Mouse (Mus musculus) stomach, embryonic 14.5 days (tissue): Measurements from ENCODE around the gene Lrmda. TPM values are rescaled to one million over a fixed set of nuclear protein-coding genes. Genes with fewer than 3 reads are reported as not detected.

Source experiments
- ATAC-seq: fragments of 200-750 bp; cut with Nextera tagmentation; 2 replicates; pipeline ENCODE4 v1.8.0; 2017; ENCODE audit warnings: low read depth, moderate TSS enrichment; ENCODE audit not compliant: insufficient number of reproducible peaks, insufficient read depth, low FRiP score
- H3K27ac ChIP-seq: fragments of 300-500 bp; sonication (generic); 2 replicates; pipeline ENCODE4 v1.5.1; 2014; ENCODE audit warnings: mild to moderate bottlenecking, low read length, moderate library complexity, mixed read lengths
- H3K27me3 ChIP-seq: fragments of 300-500 bp; sonication (generic); 2 replicates; pipeline ENCODE4 v1.6.1; 2014; ENCODE audit warnings: low read length, control low read depth, mixed read lengths; ENCODE audit not compliant: control insufficient read depth, insufficient read depth
- H3K36me3 ChIP-seq: fragments of 300-500 bp; sonication (generic); 2 replicates; pipeline ENCODE4 v1.6.1; 2014; ENCODE audit warnings: mild to moderate bottlenecking, control low read depth, low read length, moderate library complexity, mixed read lengths; ENCODE audit not compliant: control insufficient read depth, insufficient read depth
- H3K4me1 ChIP-seq: fragments of 300-500 bp; sonication (generic); 2 replicates; pipeline ENCODE4 v1.6.1; 2014; ENCODE audit warnings: low read length, control low read depth, mixed read lengths; ENCODE audit not compliant: control insufficient read depth, insufficient read depth
- H3K4me2 ChIP-seq: fragments of 300-500 bp; sonication (generic); replicated peaks from 2 replicates; pipeline ENCODE4 v1.6.1; 2014; ENCODE audit warnings: low read depth, low read length, control low read depth
- H3K4me3 ChIP-seq: fragments of 300-500 bp; sonication (generic); 2 replicates; pipeline ENCODE4 v1.5.1; 2014; ENCODE audit warnings: low read depth, low read length, control low read depth
- H3K9ac ChIP-seq: fragments of 300-500 bp; sonication (generic); replicated peaks from 2 replicates; pipeline ENCODE4 v1.6.1; 2014; ENCODE audit warnings: low read depth, mild to moderate bottlenecking, control low read depth, low read length, moderate library complexity, mixed read lengths
- H3K9me3 ChIP-seq: fragments of 300-500 bp; sonication (generic); 2 replicates; pipeline ENCODE4 v1.6.1; 2016; ENCODE audit warnings: low read depth, low read length, control low read depth; ENCODE audit not compliant: control insufficient read depth
- WGBS: fragments of 180-500 bp; shearing (Covaris S2); extraction: QIAGEN DNeasy Blood & Tissue Kit; methylation state at CpG from one replicate; pipeline ENCODE4 v1.1.7; 2014; 5-methylcytosine and 5-hydroxymethylcytosine counted together
- polyA plus RNA-seq: library from polyadenylated mRNA; unstranded; fragments of >200 nt; fragmentation: Nextera tagmentation; extraction: Ambion mirVana; gene quantifications from 2 replicates; pipeline ENCODE4 v1.2.1, GENCODE M21; 2014

Lrmda gene
- polyA plus RNA-seq, 1 experiment from 2014 or later: 0.46 TPM

- ATAC-seq: no peak
- H3K4me1 ChIP-seq: no peaks in the 10 kb centered on the region
- no peaks in the 10 kb centered on the region for H3K9me3 ChIP-seq
- H3K36me3 ChIP-seq: no peaks in the 10 kb centered on the region
- no peak overlapping the region for H3K9ac ChIP-seq
- no peak overlapping the region for H3K4me3 ChIP-seq
- WGBS: 71% methylated on average over 1 of the region's 1 CpGs
- no peak overlapping the region for H3K27ac ChIP-seq
- H3K4me2 ChIP-seq: no peak overlapping the region
- no peaks in the 10 kb centered on the region for H3K27me3 ChIP-seq
These were observed 1059.2 kb downstream of the Lrmda start for GRCm38 (mm10) chr14:23078719-23079118.

DNA sequence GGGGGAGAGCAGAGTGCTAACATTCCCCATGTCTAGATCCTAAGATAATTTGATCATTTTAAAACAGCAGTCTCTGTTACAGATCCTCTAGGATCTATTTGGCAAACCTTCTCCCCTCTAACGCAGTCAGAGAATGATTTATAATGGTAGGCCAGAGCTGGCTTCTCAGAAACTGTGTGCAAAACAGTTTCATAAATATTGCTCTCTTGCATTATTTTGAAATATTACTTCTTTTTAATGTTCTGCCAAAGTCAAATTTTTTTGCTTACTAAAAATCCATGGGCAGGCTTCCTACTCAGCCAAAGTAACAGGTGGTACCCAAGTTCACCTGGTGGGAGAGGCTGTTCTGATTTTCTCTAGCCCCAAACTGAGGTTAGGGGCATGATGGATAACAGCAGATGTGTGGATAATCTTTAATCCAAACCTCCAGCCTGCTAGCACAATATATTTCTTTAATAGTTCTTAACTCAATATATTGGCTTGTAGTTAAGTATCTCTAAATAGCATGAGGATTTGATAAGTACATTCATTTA is 1064.8 kb downstream of the Lrmda start:
- no peaks in the 10 kb centered on the region for H3K36me3 ChIP-seq
- H3K27ac ChIP-seq: no peak overlapping the region
- H3K9me3 ChIP-seq: no peaks in the 10 kb centered on the region
- no peaks in the 10 kb centered on the region for H3K27me3 ChIP-seq
- H3K4me3 ChIP-seq: no peak overlapping the region
- 30% methylated on average over 1 of the region's 1 CpGs for WGBS
- 0 out of 2 replicates have a peak, but pooled peaks cover 5% of the 10 kb centered on the region for H3K4me1 ChIP-seq
- H3K9ac ChIP-seq: no peak overlapping the region
- no peak for ATAC-seq
- no peak overlapping the region for H3K4me2 ChIP-seq

DNA sequence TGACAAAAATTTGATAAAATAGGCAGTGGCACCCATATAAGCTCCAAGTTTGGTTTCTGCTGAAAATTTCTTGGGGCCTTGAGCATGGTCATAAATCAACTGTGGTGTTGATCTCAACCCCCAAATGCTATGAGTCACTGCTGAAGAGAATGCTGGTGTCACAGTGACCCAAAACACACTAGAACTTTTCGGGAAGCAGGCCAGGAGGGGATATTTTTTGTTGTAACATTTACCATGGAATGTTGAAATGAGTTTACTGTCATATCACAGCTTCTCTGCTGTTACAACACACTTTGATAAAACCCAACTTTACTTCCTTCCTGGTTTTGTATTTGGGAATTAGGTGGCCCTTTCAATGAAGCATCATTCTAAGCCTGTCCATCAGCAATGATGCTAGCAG is 1065.3 kb downstream of the Lrmda start:
- Histone ChIP-seq H3K4me1 (0 out of 2 replicates have a peak, but pooled peaks cover 5% of the 10 kb centered on the region), H3K36me3 (no peaks in the 10 kb centered on the region), H3K27me3 (no peaks in the 10 kb centered on the region), H3K4me3 (no peak overlapping the region), H3K27ac (no peak overlapping the region), H3K4me2 (no peak overlapping the region), H3K9ac (no peak overlapping the region), H3K9me3 (no peaks in the 10 kb centered on the region)
- ATAC-seq: no peak
- 35% methylated on average over 1 of the region's 1 CpGs for whole genome bisulfite sequencing

GRCm38 (mm10) chr14:23093306-23093705 is 1073.8 kb downstream of the Lrmda start:
- no peaks in the 10 kb centered on the region for H3K4me1 ChIP-seq
- no peak overlapping the region for H3K4me3 ChIP-seq
- WGBS: 84% methylated on average over 4 of the region's 4 CpGs
- no peak for ATAC-seq
- H3K9ac ChIP-seq: no peak overlapping the region
- H3K36me3 ChIP-seq: no peaks in the 10 kb centered on the region
- H3K27ac ChIP-seq: no peak overlapping the region
- H3K9me3 ChIP-seq: no peaks in the 10 kb centered on the region
- no peaks in the 10 kb centered on the region for H3K27me3 ChIP-seq
- H3K4me2 ChIP-seq: no peak overlapping the region

DNA sequence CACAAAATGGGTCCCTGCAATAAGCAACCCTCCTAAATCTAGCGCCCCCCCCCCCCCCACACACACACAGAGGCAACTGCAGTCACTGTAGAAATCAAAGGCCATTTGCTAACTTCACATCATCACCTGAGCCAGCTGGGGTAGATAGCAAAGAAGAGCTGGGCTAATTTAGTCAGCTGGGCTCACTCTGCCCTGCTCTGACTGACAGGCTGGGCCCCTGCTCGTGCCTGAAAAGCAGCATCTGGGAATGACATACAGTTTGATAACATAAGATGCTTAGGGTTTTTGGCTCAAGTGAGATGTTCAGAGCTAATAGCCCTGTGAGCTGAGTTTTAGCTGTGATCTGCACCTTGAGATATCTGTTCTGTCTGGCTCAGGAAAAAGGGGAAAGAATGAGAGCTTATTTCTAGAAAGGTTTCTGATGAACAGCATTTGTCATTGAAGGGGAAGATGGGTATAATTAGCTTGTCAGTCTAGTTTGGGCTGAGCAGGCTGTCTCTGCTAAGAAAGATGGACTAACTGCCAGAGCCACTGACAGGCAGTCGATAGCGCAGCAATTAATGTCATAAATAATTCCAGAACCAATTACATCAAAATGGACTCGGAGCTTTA is 1075.1 kb downstream of the Lrmda start:
- no peak for ATAC-seq

DNA sequence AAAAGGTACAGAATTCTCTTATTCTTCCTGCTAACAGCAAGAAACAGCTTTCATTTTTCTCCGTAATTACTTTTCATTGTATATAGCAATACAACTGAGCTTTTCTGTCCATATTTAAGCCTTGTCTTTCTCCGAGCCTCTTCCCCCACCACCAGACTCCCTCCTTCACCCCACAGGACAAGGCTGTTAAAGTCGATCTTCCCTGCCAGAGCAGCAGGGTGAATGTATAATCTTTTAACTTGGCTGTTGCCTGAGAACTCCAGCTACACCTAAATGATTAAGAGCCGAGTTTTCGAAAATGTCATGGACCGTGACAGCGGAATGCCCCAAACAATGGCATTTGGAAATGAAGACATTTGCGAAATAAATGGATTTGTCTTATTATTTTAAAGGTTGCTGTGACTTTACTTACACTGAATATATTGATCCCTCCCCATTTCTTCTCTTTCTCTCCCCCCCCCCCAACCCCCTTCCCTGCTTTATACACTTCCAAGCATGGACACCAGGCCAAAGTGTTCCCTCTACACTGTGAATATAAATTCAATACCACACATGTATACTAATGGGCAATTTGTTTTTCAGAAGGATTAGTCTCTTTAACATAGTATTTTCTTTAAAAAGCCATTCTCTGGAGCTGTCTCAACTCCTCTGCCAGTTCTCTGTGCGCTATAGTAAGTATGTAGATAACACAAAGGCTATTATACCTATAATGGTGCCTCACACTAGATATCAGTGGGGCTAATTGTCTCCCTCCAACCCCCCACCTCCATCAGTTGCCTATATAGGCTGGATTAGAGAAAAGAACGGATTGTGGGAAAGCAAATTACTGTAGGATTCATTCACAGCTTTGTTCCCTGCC is 1075.9 kb downstream of the Lrmda start:
- no peak overlapping the region for H3K27ac ChIP-seq

More for the DNA sequence above, 1075.1 kb downstream of the Lrmda start:
- H3K4me2 ChIP-seq: no peak overlapping the region
- H3K4me3 ChIP-seq: no peak overlapping the region
- 30% methylated on average over 5 of the region's 5 CpGs for WGBS
- no peaks in the 10 kb centered on the region for H3K9me3 ChIP-seq
- H3K27me3 ChIP-seq: no peaks in the 10 kb centered on the region
- H3K36me3 ChIP-seq: no peaks in the 10 kb centered on the region
- H3K4me1 ChIP-seq: no peaks in the 10 kb centered on the region
- H3K27ac ChIP-seq: no peak overlapping the region
- no peak overlapping the region for H3K9ac ChIP-seq

GRCm38 (mm10) chr14:23096017-23096336 is 1076.5 kb downstream of the Lrmda start:
- H3K4me1 ChIP-seq: no peaks in the 10 kb centered on the region
- no peaks in the 10 kb centered on the region for H3K27me3 ChIP-seq
- H3K36me3 ChIP-seq: no peaks in the 10 kb centered on the region
- H3K9ac ChIP-seq: no peak overlapping the region
- H3K4me3 ChIP-seq: no peak overlapping the region
- 61% methylated on average over 3 of the region's 3 CpGs for WGBS
- H3K9me3 ChIP-seq: no peaks in the 10 kb centered on the region
- H3K27ac ChIP-seq: no peak overlapping the region
- ATAC-seq: no peak
- H3K4me2 ChIP-seq: no peak overlapping the region

More for the DNA sequence above, 1075.9 kb downstream of the Lrmda start:
- H3K4me1 ChIP-seq: no peaks in the 10 kb centered on the region
- no peaks in the 10 kb centered on the region for H3K9me3 ChIP-seq
- 54% methylated on average over 10 of the region's 10 CpGs for WGBS
- H3K27me3 ChIP-seq: no peaks in the 10 kb centered on the region
- H3K4me2 ChIP-seq: no peak overlapping the region
- H3K9ac ChIP-seq: no peak overlapping the region
- no peak for ATAC-seq
- H3K4me3 ChIP-seq: no peak overlapping the region
- H3K36me3 ChIP-seq: no peaks in the 10 kb centered on the region

- H3K36me3 ChIP-seq: no peaks in the 10 kb centered on the region
- no peaks in the 10 kb centered on the region for H3K9me3 ChIP-seq
- H3K27ac ChIP-seq: no peak overlapping the region
- no peak overlapping the region for H3K4me3 ChIP-seq
- ATAC-seq: no peak
- 62% methylated on average over 4 of the region's 4 CpGs for WGBS
- no peaks in the 10 kb centered on the region for H3K4me1 ChIP-seq
- no peaks in the 10 kb centered on the region for H3K27me3 ChIP-seq
- no peak overlapping the region for H3K9ac ChIP-seq
- no peak overlapping the region for H3K4me2 ChIP-seq
These were observed 1076.9 kb downstream of the Lrmda start for GRCm38 (mm10) chr14:23096405-23096804.
